Mouse (Mus musculus) thymus, adult 2 months (tissue): ENCODE data around the gene Fgfr2. TPM values are rescaled to one million over a fixed set of nuclear protein-coding genes. Genes with fewer than 3 reads are reported as not detected.
A peak's percentile ranks its signal among the peaks of the same experiment; 100 is the strongest.

Experiments
- DNase-seq: peaks from one replicate; pipeline ENCODE4 v3.0.0; 2021
- H3K27ac ChIP-seq: fragments of 200-500 bp; 2 replicates; pipeline ENCODE4 v1.5.1; 2012; ENCODE audit warnings: low read length, control low read depth; ENCODE audit not compliant: control insufficient read depth, insufficient read depth
- H3K27me3 ChIP-seq: fragments of 200-500 bp; 2 replicates; pipeline ENCODE4 v1.6.1; 2012; ENCODE audit warnings: mild to moderate bottlenecking, low read length, moderate library complexity, mixed read lengths; ENCODE audit not compliant: control insufficient read depth, insufficient read depth
- H3K36me3 ChIP-seq: fragments of 200-500 bp; 2 replicates; pipeline ENCODE4 v1.6.1; 2012; ENCODE audit warnings: mild to moderate bottlenecking, low read length, moderate library complexity; ENCODE audit not compliant: control insufficient read depth, insufficient read depth
- H3K4me1 ChIP-seq: fragments of 200-500 bp; replicated peaks from 2 replicates; pipeline ENCODE4 v1.6.1; 2012; ENCODE audit warnings: low read length; ENCODE audit not compliant: control insufficient read depth, insufficient read depth
- H3K4me3 ChIP-seq: fragments of 200-500 bp; 2 replicates; pipeline ENCODE4 v1.5.1; 2012; ENCODE audit warnings: mild to moderate bottlenecking, low read length, control low read depth, moderate library complexity; ENCODE audit not compliant: control insufficient read depth, insufficient read depth
- CTCF ChIP-seq: fragments of 200-500 bp; IDR thresholded peaks from 2 replicates; pipeline ENCODE4 v1.5.1; 2012; ENCODE audit warnings: mild to moderate bottlenecking, control low read depth, low read length, moderate library complexity, borderline replicate concordance; ENCODE audit not compliant: control insufficient read depth, poor library complexity, insufficient read depth; ENCODE audit errors: extremely low read depth
- POLR2A ChIP-seq: fragments of 200-500 bp; IDR thresholded peaks from 2 replicates; pipeline ENCODE4 v1.6.1; 2012; ENCODE audit warnings: mild to moderate bottlenecking, low read length, control low read depth, moderate library complexity; ENCODE audit not compliant: control insufficient read depth, poor library complexity, insufficient read depth; ENCODE audit errors: extremely low read depth
- WGBS: fragments of 180-500 bp; shearing (Covaris S2); methylation state at CpG from one replicate; pipeline ENCODE4 v1.1.7; 2018; 5-methylcytosine and 5-hydroxymethylcytosine counted together
- polyA plus RNA-seq: library from polyadenylated mRNA; depleted of rRNA; stranded (reverse); fragments of >200 nt; gene quantifications from 2 replicates; pipeline ENCODE4 v1.2.3, GENCODE M21; 2012

Fgfr2 gene
- polyA plus RNA-seq, 1 experiment: 12.1 TPM

GRCm38 (mm10) chr7:132298412-132298990 is 824.6 kb downstream of the Fgfr2 start:
- Histone ChIP-seq H3K4me1 (0 out of 2 replicates have a peak, but pooled peaks cover 3% of the 10 kb centered on the region), H3K4me3 (no peak overlapping the region), H3K36me3 (no peaks in the 10 kb centered on the region), H3K27ac (no peak overlapping the region), H3K27me3 (no peaks in the 10 kb centered on the region)
- DNase-seq: no peak
- 96% methylated on average over 7 of the region's 7 CpGs for WGBS
- TF ChIP-seq POLR2A (no peak), CTCF (no peak)

GRCm38 (mm10) chr7:132296661-132297443 is 826.3 kb downstream of the Fgfr2 start:
- no peak overlapping the region for H3K27ac ChIP-seq
- no peak for DNase-seq
- H3K4me3 ChIP-seq: no peak overlapping the region
- no peaks in the 10 kb centered on the region for H3K36me3 ChIP-seq
- whole genome bisulfite sequencing: 94% methylated on average over 4 of the region's 4 CpGs
- no peaks in the 10 kb centered on the region for H3K27me3 ChIP-seq
- TF ChIP-seq POLR2A (no peak), CTCF (no peak)
- no peaks in the 10 kb centered on the region for H3K4me1 ChIP-seq

DNA sequence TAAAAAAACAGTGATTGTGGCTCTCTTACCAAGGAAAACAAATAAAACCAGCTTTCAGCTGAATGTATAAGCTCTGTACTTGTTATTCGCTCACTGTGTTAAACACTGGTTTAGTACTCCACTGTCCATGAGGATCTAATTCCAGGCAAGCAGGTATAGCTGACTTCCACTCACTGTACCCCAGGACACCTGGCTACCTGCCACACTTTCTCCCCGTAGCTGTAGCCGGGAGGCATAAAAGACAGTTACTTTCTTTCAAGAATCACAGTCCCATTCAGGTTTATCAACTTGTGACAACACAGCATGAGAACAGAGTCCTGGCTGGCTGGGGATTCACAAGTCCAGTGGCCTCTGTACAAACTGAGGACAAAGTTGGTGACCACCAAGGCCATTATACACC is 827.0 kb downstream of the Fgfr2 start:
- 91% methylated on average over 3 of the region's 3 CpGs for WGBS
- Histone ChIP-seq H3K27me3 (no peaks in the 10 kb centered on the region), H3K36me3 (no peaks in the 10 kb centered on the region), H3K4me3 (no peak overlapping the region), H3K27ac (no peak overlapping the region), H3K4me1 (0 out of 2 replicates have a peak, but pooled peaks cover 1% of the 10 kb centered on the region)
- DNase-seq: no peak
- TF ChIP-seq POLR2A (no peak), CTCF (no peak)

- H3K4me3 ChIP-seq: no peak overlapping the region
- DNase-seq: no peak
Measured at GRCm38 (mm10) chr7:132287340-132287664, 835.8 kb downstream of the Fgfr2 start.

DNA sequence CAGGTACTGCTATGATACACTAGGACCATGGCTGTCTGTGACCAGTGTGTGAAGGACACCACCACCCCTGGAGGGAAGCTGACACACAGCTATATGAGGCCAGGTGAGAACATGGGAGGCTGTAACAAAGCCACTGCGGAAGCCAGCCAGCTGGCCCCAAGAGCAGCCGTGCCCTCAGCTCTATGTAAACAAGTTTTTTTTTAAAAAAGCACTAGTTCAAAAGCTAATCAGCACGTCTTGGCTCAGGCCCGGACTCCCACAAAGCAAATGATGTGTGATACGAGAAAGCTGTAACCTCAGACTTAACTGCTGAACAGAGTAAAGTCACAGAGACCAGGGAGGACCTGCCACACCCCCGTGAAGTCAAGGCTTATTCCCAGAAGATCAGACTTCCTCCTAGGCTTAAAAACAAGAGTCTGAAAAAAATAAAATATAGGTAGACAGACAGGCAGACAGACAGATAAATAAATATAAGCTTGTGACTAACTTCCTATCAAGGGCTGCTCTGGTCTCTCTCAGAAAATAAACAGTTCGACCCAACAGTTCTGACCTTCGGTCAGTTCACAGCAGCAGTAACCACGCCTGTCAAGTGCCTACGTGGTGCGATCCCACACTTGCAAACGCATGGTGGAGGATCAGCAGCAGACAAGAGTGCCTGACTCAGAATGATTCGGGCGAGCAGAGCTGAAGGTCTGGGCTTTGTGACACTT is 836.4 kb downstream of the Fgfr2 start:
- whole genome bisulfite sequencing: 48% methylated on average over 14 of the region's 14 CpGs
- H3K27ac ChIP-seq: no peak overlapping the region

More at GRCm38 (mm10) chr7:132287340-132287664, 835.8 kb downstream of the Fgfr2 start:
- no peak overlapping the region for H3K27ac ChIP-seq
- H3K27me3 ChIP-seq: no peaks in the 10 kb centered on the region
- H3K4me1 ChIP-seq: peaks cover 22% of the 10 kb centered on the region
- no peak for TF ChIP-seq POLR2A
- TF ChIP-seq CTCF: no peak
- WGBS: 91% methylated on average over 3 of the region's 3 CpGs
- H3K36me3 ChIP-seq: no peaks in the 10 kb centered on the region

GRCm38 (mm10) chr7:132284795-132285194 is 838.4 kb downstream of the Fgfr2 start:
- H3K27me3 ChIP-seq: no peaks in the 10 kb centered on the region
- no peak overlapping the region for H3K4me3 ChIP-seq
- 44% methylated on average over 1 of the region's 1 CpGs for WGBS
- no peak for TF ChIP-seq POLR2A
- TF ChIP-seq CTCF: no peak
- DNase-seq: no peak
- H3K27ac ChIP-seq: no peak overlapping the region
- no peaks in the 10 kb centered on the region for H3K36me3 ChIP-seq
- H3K4me1 ChIP-seq: peaks cover 20% of the 10 kb centered on the region

More for the DNA sequence above, 836.4 kb downstream of the Fgfr2 start:
- Histone ChIP-seq H3K36me3 (no peaks in the 10 kb centered on the region), H3K4me1 (peaks cover 22% of the 10 kb centered on the region), H3K27me3 (no peaks in the 10 kb centered on the region), H3K4me3 (no peak overlapping the region)
- DNase-seq: peak; percentile 27
- TF ChIP-seq POLR2A (no peak), CTCF (no peak)
